Mouse (Mus musculus) forebrain, embryonic 15.5 days (tissue): ENCODE measurements around the gene Galr2. TPM values are rescaled to one million over a fixed set of nuclear protein-coding genes. Genes with fewer than 3 reads are reported as not detected.

Source experiments
- ATAC-seq: fragments of 200-750 bp; cut with Nextera tagmentation; replicated peaks from 2 replicates; pipeline ENCODE4 v1.8.0; 2017; ENCODE audit warnings: mild to moderate bottlenecking, moderate TSS enrichment, moderate library complexity
- H3K27ac ChIP-seq: fragments of 300-500 bp; sonication (generic); replicated peaks from 2 replicates; pipeline ENCODE4 v1.5.1; 2015; ENCODE audit warnings: mild to moderate bottlenecking, inconsistent platforms
- H3K27me3 ChIP-seq: fragments of 300-500 bp; sonication (generic); 2 replicates; pipeline ENCODE4 v1.6.1; 2015; ENCODE audit warnings: inconsistent platforms
- H3K36me3 ChIP-seq: fragments of 300-500 bp; sonication (generic); 2 replicates; pipeline ENCODE4 v1.6.1; 2015; ENCODE audit warnings: mild to moderate bottlenecking, inconsistent platforms
- H3K4me1 ChIP-seq: fragments of 300-500 bp; sonication (generic); 2 replicates; pipeline ENCODE4 v1.6.1; 2015; ENCODE audit warnings: inconsistent platforms
- H3K4me2 ChIP-seq: fragments of 300-500 bp; sonication (generic); replicated peaks from 2 replicates; pipeline ENCODE4 v1.6.1; 2015; ENCODE audit warnings: mild to moderate bottlenecking, inconsistent platforms
- H3K4me3 ChIP-seq: fragments of 300-500 bp; sonication (generic); 2 replicates; pipeline ENCODE4 v1.5.1; 2015; ENCODE audit warnings: mild to moderate bottlenecking, inconsistent platforms
- H3K9ac ChIP-seq: fragments of 300-500 bp; sonication (generic); replicated peaks from 2 replicates; pipeline ENCODE4 v1.6.1; 2015; ENCODE audit warnings: mild to moderate bottlenecking, inconsistent platforms
- H3K9me3 ChIP-seq: fragments of 300-500 bp; sonication (generic); 2 replicates; pipeline ENCODE4 v1.6.1; 2016; ENCODE audit warnings: inconsistent platforms
- WGBS: fragments of 180-500 bp; shearing (Covaris S2); methylation state at CpG from one replicate; pipeline ENCODE4 v1.1.7; 2015; ENCODE audit warnings: mixed read lengths; 5-methylcytosine and 5-hydroxymethylcytosine counted together
- polyA plus RNA-seq: library from polyadenylated mRNA; unstranded; fragments of >200 nt; fragmentation: Nextera tagmentation; extraction: Ambion mirVana; gene quantifications from 2 replicates; pipeline ENCODE4 v1.2.1, GENCODE M21; 2015

Gene Galr2
- 0.29 TPM in 1 of 2 replicates, not detected in the other for polyA plus RNA-seq

- Histone ChIP-seq H3K9ac (peak within 1 kb of the TSS; percentile 24), H3K9me3 (no peaks in the 10 kb centered on the region), H3K27ac (no peak within 1 kb of the TSS), H3K36me3 (no peaks in the 10 kb centered on the region), H3K4me2 (peak within 1 kb of the TSS; percentile 46), H3K27me3 (peaks cover 55% of the 10 kb centered on the region), H3K4me3 (peak within 1 kb of the TSS; percentile 31), H3K4me1 (peaks cover 20% of the 10 kb centered on the region)
- no peak for ATAC-seq
- 6% methylated on average over 48 of the region's 48 CpGs for whole genome bisulfite sequencing
Measured at GRCm38 (mm10) chr11:116280751-116281663, at the start of gene Galr2. Gene Galr2 (plus strand): TSS chr11:116280939.

GRCm38 (mm10) chr11:116232427-116232826 is 48.3 kb upstream of the Galr2 start:
- Histone ChIP-seq H3K27ac (no peak overlapping the region), H3K4me2 (no peak overlapping the region), H3K4me1 (no peaks in the 10 kb centered on the region), H3K4me3 (no peak overlapping the region), H3K36me3 (no peaks in the 10 kb centered on the region), H3K9ac (peak overlapping the region; percentile 19; the same call in 1 of the 2 replicates), H3K9me3 (no peaks in the 10 kb centered on the region), H3K27me3 (no peaks in the 10 kb centered on the region)
- WGBS, result 26% methylated on average over 17 of the region's 17 CpGs
- ATAC-seq, result no peak

- peaks cover 10% of the 10 kb centered on the region; the same call in 1 of the 2 replicates for H3K27me3 ChIP-seq
- no peak overlapping the region for H3K4me3 ChIP-seq
- H3K4me2 ChIP-seq, result no peak overlapping the region
- no peak overlapping the region for H3K27ac ChIP-seq
- no peaks in the 10 kb centered on the region for H3K4me1 ChIP-seq
- no peaks in the 10 kb centered on the region for H3K9me3 ChIP-seq
- WGBS, result 81% methylated on average over 8 of the region's 8 CpGs
- no peak overlapping the region for H3K9ac ChIP-seq
- no peak for ATAC-seq
- H3K36me3 ChIP-seq, result no peaks in the 10 kb centered on the region
Measured at GRCm38 (mm10) chr11:116234901-116235300, 45.8 kb upstream of the Galr2 start.

GRCm38 (mm10) chr11:116237742-116238395 is 42.9 kb upstream of the Galr2 start, which contains the start of gene Evpl:
Gene Evpl (minus strand): TSS chr11:116238077.
- Histone ChIP-seq H3K4me3 (no peak within 1 kb of the TSS), H3K4me2 (0 out of 2 replicates have a peak within 1 kb of the TSS, but pooled peaks have one; percentile 7), H3K27me3 (peaks cover 10% of the 10 kb centered on the region; the same call in 1 of the 2 replicates), H3K9ac (no peak within 1 kb of the TSS), H3K4me1 (no peaks in the 10 kb centered on the region), H3K27ac (no peak within 1 kb of the TSS), H3K36me3 (no peaks in the 10 kb centered on the region; the same call in 1 of the 2 replicates), H3K9me3 (no peaks in the 10 kb centered on the region)
- ATAC-seq, result no peak
- WGBS, result 12% methylated on average over 29 of the region's 31 CpGs

- Histone ChIP-seq H3K9ac (no peak overlapping the region), H3K4me1 (no peaks in the 10 kb centered on the region), H3K4me3 (no peak overlapping the region), H3K36me3 (peaks cover 13% of the 10 kb centered on the region), H3K27me3 (peaks cover 10% of the 10 kb centered on the region; the same call in 1 of the 2 replicates), H3K27ac (no peak overlapping the region), H3K9me3 (no peaks in the 10 kb centered on the region), H3K4me2 (no peak overlapping the region)
- ATAC-seq, result no peak
- WGBS, result 11% methylated on average over 7 of the region's 7 CpGs
Measured at GRCm38 (mm10) chr11:116239797-116240196, 40.9 kb upstream of the Galr2 start.

DNA sequence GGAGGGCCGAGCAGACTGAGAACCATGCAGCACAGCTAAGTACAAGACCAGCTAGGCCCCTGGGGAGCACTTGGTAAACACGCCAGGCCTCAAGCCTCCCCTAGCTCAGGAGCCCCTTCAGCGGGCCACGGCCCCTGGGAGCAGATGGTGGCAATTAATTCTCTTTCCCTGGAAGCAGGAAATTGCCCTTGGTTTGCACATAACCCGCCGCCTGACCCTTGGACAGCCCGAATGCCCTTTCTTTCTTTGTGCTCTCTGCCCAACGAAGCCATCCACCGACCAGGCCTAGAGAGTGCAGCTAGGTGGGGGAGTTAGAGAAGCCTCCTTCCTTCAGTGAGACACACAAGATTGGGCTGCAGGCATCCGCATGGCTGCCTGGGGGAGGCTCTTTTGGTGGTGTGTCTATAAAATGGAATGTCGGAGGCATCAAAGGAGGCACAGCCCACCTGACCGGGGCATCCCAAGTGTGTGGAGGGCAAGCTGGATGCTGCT is 38.9 kb upstream of the Galr2 start:
- Histone ChIP-seq H3K9ac (no peak overlapping the region), H3K4me1 (no peaks in the 10 kb centered on the region), H3K4me3 (no peak overlapping the region), H3K27ac (no peak overlapping the region), H3K27me3 (peaks cover 10% of the 10 kb centered on the region; the same call in 1 of the 2 replicates), H3K36me3 (peaks cover 33% of the 10 kb centered on the region), H3K4me2 (no peak overlapping the region), H3K9me3 (no peaks in the 10 kb centered on the region)
- no peak for ATAC-seq
- WGBS, result 64% methylated on average over 12 of the region's 12 CpGs

- no peak for ATAC-seq
- Histone ChIP-seq H3K27me3 (no peaks in the 10 kb centered on the region), H3K9me3 (no peaks in the 10 kb centered on the region), H3K27ac (no peak overlapping the region), H3K9ac (no peak overlapping the region), H3K4me2 (no peak overlapping the region), H3K36me3 (peaks cover 61% of the 10 kb centered on the region), H3K4me1 (no peaks in the 10 kb centered on the region), H3K4me3 (no peak overlapping the region)
- WGBS, result 91% methylated on average over 8 of the region's 8 CpGs
Measured at GRCm38 (mm10) chr11:116244580-116244979, 36.2 kb upstream of the Galr2 start.

- H3K4me3 ChIP-seq, result no peak overlapping the region
- no peaks in the 10 kb centered on the region for H3K4me1 ChIP-seq
- no peaks in the 10 kb centered on the region for H3K27me3 ChIP-seq
- H3K27ac ChIP-seq, result no peak overlapping the region
- H3K36me3 ChIP-seq, result peaks cover 71% of the 10 kb centered on the region
- no peak overlapping the region for H3K4me2 ChIP-seq
- WGBS, result 86% methylated on average over 6 of the region's 6 CpGs
- ATAC-seq, result no peak
- no peak overlapping the region for H3K9ac ChIP-seq
- no peaks in the 10 kb centered on the region for H3K9me3 ChIP-seq
Measured at GRCm38 (mm10) chr11:116245616-116246015, 35.1 kb upstream of the Galr2 start.

DNA sequence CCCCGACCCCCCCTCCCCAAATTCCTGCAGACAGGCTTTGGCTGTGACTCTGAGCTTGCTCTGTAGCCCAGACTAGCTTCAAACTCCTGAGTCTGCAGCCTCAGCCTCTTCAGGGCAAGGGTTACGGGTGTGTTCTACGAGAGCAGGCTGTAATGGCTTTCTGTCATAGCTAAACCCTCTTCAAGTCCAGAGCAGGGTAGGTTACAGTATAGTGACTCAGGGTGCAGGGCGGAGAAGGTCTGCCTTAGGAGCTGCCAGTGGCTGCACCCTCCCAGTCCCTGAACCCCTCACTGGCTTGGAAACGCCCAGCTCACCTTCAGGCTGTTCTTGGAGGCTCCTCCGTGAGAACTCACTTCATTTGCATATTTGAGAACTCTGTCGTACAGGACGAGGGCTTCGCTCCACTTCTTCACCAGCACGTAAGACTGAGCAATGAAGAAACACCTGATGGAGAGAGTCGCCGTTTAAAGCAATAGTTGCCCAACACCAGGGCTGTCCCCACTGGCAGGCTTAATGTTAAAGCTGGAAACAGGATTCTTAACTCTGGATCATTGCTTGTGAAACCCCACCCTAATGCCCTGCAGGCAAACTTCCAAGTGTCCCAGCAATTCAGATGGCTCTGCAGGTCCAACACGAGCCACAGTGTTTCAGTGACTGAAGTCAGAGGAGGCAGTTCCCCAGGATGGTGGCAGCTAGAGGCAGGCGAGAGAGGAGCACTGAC is 33.1 kb upstream of the Galr2 start:
- Histone ChIP-seq H3K4me1 (no peaks in the 10 kb centered on the region), H3K4me2 (no peak overlapping the region), H3K27me3 (no peaks in the 10 kb centered on the region), H3K27ac (no peak overlapping the region), H3K9me3 (no peaks in the 10 kb centered on the region), H3K9ac (no peak overlapping the region), H3K36me3 (peaks cover 92% of the 10 kb centered on the region), H3K4me3 (no peak overlapping the region)
- 84% methylated on average over 14 of the region's 14 CpGs for WGBS
- ATAC-seq, result no peak

DNA sequence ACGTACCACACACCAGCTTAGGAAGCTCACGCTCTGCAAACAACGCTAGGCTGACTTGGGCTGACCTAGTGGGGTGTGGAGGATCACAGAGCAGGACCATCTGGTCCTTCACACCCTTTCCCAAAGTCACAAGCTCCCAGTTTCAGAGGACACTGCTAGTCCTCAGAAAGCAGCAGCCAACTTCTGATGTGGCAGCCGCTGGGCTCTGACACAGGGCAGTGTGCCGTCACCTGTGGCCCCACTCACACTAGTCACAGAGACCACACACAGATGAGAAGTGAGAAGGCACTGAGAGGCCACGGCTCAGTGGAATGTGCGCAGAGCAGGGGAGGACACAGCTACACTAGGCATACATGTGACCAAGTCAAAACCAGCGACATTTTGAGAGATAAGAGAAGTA is 29.8 kb upstream of the Galr2 start:
- H3K27me3 ChIP-seq, result no peaks in the 10 kb centered on the region
- no peaks in the 10 kb centered on the region for H3K4me1 ChIP-seq
- H3K36me3 ChIP-seq, result peaks cover 94% of the 10 kb centered on the region
- no peak for ATAC-seq
- no peaks in the 10 kb centered on the region for H3K9me3 ChIP-seq
- H3K27ac ChIP-seq, result no peak overlapping the region
- H3K9ac ChIP-seq, result no peak overlapping the region
- no peak overlapping the region for H3K4me3 ChIP-seq
- H3K4me2 ChIP-seq, result no peak overlapping the region
- WGBS, result 91% methylated on average over 8 of the region's 8 CpGs

- H3K9me3 ChIP-seq, result no peaks in the 10 kb centered on the region
- no peak for ATAC-seq
- no peaks in the 10 kb centered on the region for H3K27me3 ChIP-seq
- 93% methylated on average over 3 of the region's 3 CpGs for WGBS
- no peak overlapping the region for H3K4me2 ChIP-seq
- H3K36me3 ChIP-seq, result peaks cover 80% of the 10 kb centered on the region
- H3K4me1 ChIP-seq, result no peaks in the 10 kb centered on the region
- no peak overlapping the region for H3K4me3 ChIP-seq
- H3K9ac ChIP-seq, result no peak overlapping the region
- H3K27ac ChIP-seq, result no peak overlapping the region
Measured at GRCm38 (mm10) chr11:116253076-116253600, 27.6 kb upstream of the Galr2 start.
